Mouse (Mus musculus) macrophage (primary cell): ENCODE data around the gene Plbd1. TPM values are rescaled to one million over a fixed set of nuclear protein-coding genes. Genes with fewer than 3 reads are reported as not detected.

Experiments
- polyA plus RNA-seq: library from polyadenylated mRNA; stranded (reverse); fragments of 250-400 nt; gene quantifications from 3 replicates; pipeline ENCODE4 v1.2.4, GENCODE M21; 2018; ENCODE audit warnings: inconsistent platforms

Plbd1 gene
- polyA plus RNA-seq, 1 experiment from 2014 or later: 4.8 TPM

Other genes with a start within 250 kb of the Plbd1 start
- gene E330021D16Rik, start 246.4 kb downstream of the Plbd1 start, polyA plus RNA-seq: not detected in 3 replicates
- 12.0 to 34.6 TPM (median 17.1 TPM) in 3 replicates for gene Atf7ip, start 155.8 kb downstream of the Plbd1 start, polyA plus RNA-seq
- not detected in 3 replicates for gene Gucy2c, start 119.8 kb upstream of the Plbd1 start, polyA plus RNA-seq
- 0.07 TPM in 1 of 3 replicates, not detected in the others for gene Hist4h4, start 142.5 kb upstream of the Plbd1 start, polyA plus RNA-seq
- gene H2afj, start 146.3 kb upstream of the Plbd1 start, polyA plus RNA-seq: 13.7 to 65.7 TPM (median 49.0 TPM) in 3 replicates
- gene BC049715, start 165.7 kb upstream of the Plbd1 start, polyA plus RNA-seq: 1.6 to 2.4 TPM (median 1.8 TPM) in 3 replicates
- gene Wbp11, start 166.3 kb upstream of the Plbd1 start, polyA plus RNA-seq: 55.5 to 198 TPM (median 71.9 TPM) in 3 replicates
- gene Smco3, start 173.5 kb upstream of the Plbd1 start, polyA plus RNA-seq: 0.19 to 0.33 TPM (median 0.20 TPM) in 3 replicates
- gene Art4, start 195.8 kb upstream of the Plbd1 start, polyA plus RNA-seq: not detected in 3 replicates
- not detected in 3 replicates for gene Mgp, start 213.9 kb upstream of the Plbd1 start, polyA plus RNA-seq